Mouse (Mus musculus) cerebral cortex, adult 2 months (tissue): ENCODE measurements around the gene Gm11214.

Experiments used
- WGBS: fragments of 180-500 bp; shearing (Covaris S2); methylation state at CpG from one replicate; pipeline ENCODE4 v1.1.7; 2018; 5-methylcytosine and 5-hydroxymethylcytosine counted together

The Gm11214 gene

GRCm38 (mm10) chr4:63659086-63659485 lies 4.1 kb downstream of the Gm11214 start:
- 34% methylated on average over 4 of the region's 4 CpGs for WGBS

GRCm38 (mm10) chr4:63654381-63654780 lies 8.8 kb downstream of the Gm11214 start:
- 92% methylated on average over 1 of the region's 1 CpGs for WGBS

DNA sequence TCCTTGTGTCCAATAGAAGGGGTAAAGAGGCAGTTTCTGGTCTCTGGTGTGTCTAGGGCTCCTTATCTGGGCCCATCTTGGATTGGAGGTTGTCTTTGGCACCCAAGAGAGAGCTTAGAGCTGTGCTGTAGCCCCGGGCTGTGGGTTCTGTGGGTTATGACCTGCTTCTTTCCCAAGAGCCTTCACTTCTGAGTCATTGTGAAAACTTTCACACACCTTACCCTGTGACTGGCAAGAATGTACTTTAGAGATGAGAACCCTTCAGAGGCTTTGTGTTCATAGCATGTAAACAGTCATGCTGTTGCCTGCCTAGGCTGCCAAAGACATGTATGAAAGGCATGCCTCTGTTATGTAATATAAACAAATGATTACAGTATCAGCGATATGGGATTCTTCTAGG lies 23.3 kb downstream of the Gm11214 start:
- WGBS = 89% methylated on average over 2 of the region's 2 CpGs

DNA sequence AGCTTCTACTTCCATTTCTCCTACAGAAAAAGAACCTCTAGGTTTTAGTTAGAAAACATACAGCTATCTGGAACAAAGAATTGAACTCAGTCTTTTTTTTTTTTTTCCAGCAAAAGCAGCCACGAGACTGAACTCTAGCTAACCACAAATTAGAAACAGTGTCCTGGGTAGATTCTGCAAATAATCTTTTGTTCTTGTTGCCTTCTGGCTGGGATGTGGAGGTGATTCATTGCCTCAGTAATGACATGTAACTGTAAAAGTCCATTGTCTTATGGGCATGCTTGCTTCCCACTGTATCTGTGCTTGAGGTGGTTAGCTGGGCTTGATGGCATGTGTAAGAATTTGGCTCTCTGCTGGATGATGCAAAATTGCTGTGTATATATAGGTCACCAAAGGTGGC lies 24.6 kb downstream of the Gm11214 start:
- 34% methylated on average over 1 of the region's 1 CpGs for WGBS

DNA sequence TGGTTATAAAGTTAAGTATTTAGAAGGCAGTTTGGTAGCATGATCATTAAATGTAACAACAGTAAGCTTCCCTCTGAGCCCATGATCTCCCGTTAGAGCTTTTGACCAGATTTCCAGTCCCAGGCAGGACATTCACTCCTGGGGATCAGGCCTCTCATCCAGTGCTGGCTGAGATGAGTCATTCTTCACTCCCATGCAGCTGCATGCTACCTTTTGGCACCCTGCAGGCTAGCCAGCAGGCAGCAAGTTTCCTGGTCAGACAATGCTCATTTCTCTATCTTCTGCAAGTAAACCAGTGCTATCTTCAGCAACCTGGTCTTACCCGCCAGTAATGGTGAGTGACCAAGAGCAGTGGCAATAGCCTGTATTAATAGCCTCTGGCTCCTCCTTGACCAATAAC lies 30.0 kb downstream of the Gm11214 start:
- WGBS = 90% methylated on average over 2 of the region's 2 CpGs

DNA sequence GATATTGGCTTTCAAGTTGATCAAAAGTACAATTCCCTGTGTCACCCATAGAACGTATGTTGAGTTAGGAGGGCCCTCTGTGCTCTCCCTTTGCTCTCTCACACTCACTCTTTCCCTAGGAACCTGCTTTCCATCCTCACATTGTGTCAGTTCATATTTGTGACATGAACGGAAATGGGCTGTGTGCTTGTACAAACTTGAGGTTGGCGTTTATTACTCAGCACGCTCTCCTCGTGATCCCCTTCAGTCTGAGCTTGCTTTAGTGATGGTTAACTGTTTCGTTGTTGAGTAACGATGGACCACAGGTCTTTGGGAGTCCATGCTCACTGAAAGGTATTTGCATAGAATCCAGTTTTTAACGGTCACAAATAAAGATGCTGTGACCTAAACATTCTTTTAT lies 36.1 kb downstream of the Gm11214 start:
- WGBS = 89% methylated on average over 8 of the region's 8 CpGs

GRCm38 (mm10) chr4:63625563-63626080 lies 37.6 kb downstream of the Gm11214 start:
- WGBS = 78% methylated on average over 3 of the region's 3 CpGs

- 57% methylated on average over 5 of the region's 5 CpGs for WGBS
Measured at GRCm38 (mm10) chr4:63622378-63622835, 40.8 kb downstream of the Gm11214 start, which contains the start of gene Tex48. Gene Tex48, minus strand, starts transcription at chr4:63622428.

DNA sequence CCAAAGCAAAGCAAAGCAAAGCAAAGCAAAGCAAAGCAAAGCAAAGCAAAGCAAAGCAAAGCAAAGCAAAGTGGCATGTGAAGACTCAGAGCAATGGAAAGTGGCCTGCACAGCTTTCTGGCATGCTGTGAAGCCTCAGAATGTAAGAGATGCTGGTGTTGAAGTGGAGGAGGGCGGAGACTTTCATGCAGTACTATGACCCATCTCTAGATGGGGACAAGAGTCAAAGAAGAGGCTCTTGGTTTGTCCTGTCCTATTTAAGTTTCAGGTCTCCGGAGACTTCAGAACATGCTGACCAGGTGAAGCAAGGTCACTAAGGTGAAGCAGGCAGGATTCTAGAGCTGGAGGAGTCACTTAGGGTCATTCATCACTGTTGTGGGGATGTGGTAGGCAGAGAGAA lies 41.3 kb downstream of the Gm11214 start:
- WGBS = 91% methylated on average over 2 of the region's 2 CpGs
